Mouse (Mus musculus) MEL-GATA-1-ER (cell line): ENCODE measurements around the gene Pdia2.
"Not testable (repeated sequence)": the region's sequence is repeated elsewhere in the genome, so short reads cannot be mapped to it uniquely, and the experiment has no call there.

Experiments used
- DNase-seq: peaks from one replicate; pipeline ENCODE4 v3.0.0-alpha.2; 2012; ENCODE audit warnings: low read depth; ENCODE audit errors: extremely low read depth

The Pdia2 gene

GRCm38 (mm10) chr17:26200831-26201705 lies 2.2 kb upstream of the Pdia2 start:
- peak; percentile 57 for DNase-seq

- no peak for DNase-seq
Observed at GRCm38 (mm10) chr17:26192481-26193190, 6.3 kb downstream of the Pdia2 start.

GRCm38 (mm10) chr17:26191486-26191885 lies 7.4 kb downstream of the Pdia2 start:
- DNase-seq, result not testable (repeated sequence)

- DNase-seq, result no peak
Observed at GRCm38 (mm10) chr17:26188091-26188805, 10.6 kb downstream of the Pdia2 start.

- DNase-seq, result no peak
Observed at GRCm38 (mm10) chr17:26187592-26187991, 11.3 kb downstream of the Pdia2 start.

- no peak for DNase-seq
Observed at GRCm38 (mm10) chr17:26181179-26181578, 17.7 kb downstream of the Pdia2 start.

- DNase-seq, result no peak
Observed at GRCm38 (mm10) chr17:26178611-26179010, 20.3 kb downstream of the Pdia2 start.

- DNase-seq, result not testable (repeated sequence)
Observed at GRCm38 (mm10) chr17:26175248-26175647, 23.6 kb downstream of the Pdia2 start.

GRCm38 (mm10) chr17:26168039-26168438 lies 30.8 kb downstream of the Pdia2 start:
- DNase-seq, result peak; percentile 31

GRCm38 (mm10) chr17:26162736-26163135 lies 36.2 kb downstream of the Pdia2 start:
- no peak for DNase-seq

- no peak for DNase-seq
Observed at GRCm38 (mm10) chr17:26151886-26152630, 46.8 kb downstream of the Pdia2 start.

GRCm38 (mm10) chr17:26149056-26149455 lies 49.8 kb downstream of the Pdia2 start:
- no peak for DNase-seq
